Mouse (Mus musculus) mesoderm, embryonic 11.5 days (tissue): ENCODE results near the gene Samd10.
A peak's percentile ranks its signal among the peaks of the same experiment; 100 is the strongest.

ENCODE experiments used
- DNase-seq: peaks from one replicate; pipeline ENCODE4 v3.0.0-alpha.2; 2012; ENCODE audit warnings: low read depth, low spot score

The Samd10 gene

DNA sequence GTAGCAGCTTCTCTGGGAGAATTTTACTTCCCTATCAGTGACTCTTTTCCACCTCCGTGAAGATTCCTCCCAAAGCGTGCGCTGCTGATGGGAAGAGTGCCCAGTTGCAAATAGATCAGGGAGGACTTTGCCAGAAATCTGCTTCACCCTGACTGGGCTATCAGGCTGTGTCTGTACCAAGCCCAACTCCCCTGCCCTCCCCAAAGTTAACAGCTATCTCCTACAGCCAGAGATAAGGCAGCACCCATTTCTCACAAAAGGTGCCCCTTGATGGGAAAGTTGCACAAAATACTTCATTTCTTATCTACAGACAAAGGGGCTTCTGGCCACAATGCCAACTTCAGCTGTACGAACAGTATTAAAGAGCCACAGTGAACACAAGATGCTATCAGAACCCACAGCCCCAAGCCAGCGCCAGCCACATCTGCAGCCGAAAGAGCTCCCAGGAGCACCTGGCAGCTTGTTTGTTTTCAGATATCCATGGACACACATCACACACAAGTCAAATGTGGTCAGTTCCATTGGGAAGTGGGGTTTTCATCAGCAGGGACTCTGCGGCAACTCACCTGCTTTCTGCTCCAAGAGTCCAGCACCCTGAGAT is 20.9 kb downstream of the Samd10 start:
- DNase-seq, result no peak

GRCm38 (mm10) chr2:181577126-181577525 is 21.9 kb downstream of the Samd10 start:
- no peak for DNase-seq

GRCm38 (mm10) chr2:181576613-181577012 is 22.4 kb downstream of the Samd10 start:
- no peak for DNase-seq

DNA sequence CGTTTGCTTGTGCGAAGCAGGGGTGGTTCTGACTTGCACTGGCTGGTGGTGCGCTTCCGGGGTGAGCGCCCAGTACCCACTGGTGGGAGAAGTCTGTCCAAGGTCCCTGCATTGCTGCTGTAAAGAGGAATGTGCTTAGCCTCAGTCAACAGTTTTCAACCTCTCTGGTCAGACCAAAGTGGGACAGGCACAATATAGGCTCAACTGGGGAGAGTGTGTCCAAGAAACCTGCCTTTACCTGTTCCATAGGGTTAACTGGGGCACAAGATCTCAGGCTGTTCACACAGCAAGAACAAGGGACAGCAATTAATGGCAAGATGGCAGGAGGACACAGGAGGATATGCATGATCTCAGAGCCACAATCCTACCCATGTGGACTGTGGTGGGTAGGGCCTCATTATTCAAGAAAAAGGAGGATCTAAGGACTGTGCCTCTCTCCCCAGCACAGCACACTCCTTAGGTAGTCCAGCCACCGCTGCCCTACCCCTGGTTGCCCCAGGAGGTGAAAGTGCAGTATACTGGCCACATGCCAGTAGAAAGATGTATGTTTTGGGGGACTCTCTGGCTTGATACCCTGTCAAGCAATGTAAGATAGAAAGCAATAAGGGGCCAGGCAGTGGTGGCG is 24.0 kb downstream of the Samd10 start:
- no peak for DNase-seq

DNA sequence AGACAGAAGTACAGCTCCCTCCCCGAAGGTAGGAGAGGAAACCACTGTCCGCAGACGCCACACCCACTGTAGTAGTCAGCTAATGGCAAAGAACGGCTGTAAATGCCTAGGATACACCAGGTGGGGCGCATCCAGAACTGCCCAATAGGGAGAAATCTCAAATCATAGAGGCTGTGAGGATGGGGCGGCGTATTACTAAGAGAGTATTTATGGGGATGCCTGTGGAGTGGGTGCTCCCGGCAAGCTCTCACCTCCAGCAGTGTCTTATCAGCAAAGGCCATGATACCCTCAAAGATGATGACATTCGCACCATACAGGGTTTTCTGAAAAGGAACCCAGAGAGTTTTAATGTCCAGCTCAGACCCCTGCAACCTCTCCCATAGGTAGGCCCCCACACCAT is 25.1 kb downstream of the Samd10 start:
- DNase-seq, result no peak

- DNase-seq, result no peak
These were observed 25.8 kb downstream of the Samd10 start for GRCm38 (mm10) chr2:181572921-181573920.

- no peak for DNase-seq
These were observed 26.9 kb downstream of the Samd10 start for GRCm38 (mm10) chr2:181571941-181572670.

DNA sequence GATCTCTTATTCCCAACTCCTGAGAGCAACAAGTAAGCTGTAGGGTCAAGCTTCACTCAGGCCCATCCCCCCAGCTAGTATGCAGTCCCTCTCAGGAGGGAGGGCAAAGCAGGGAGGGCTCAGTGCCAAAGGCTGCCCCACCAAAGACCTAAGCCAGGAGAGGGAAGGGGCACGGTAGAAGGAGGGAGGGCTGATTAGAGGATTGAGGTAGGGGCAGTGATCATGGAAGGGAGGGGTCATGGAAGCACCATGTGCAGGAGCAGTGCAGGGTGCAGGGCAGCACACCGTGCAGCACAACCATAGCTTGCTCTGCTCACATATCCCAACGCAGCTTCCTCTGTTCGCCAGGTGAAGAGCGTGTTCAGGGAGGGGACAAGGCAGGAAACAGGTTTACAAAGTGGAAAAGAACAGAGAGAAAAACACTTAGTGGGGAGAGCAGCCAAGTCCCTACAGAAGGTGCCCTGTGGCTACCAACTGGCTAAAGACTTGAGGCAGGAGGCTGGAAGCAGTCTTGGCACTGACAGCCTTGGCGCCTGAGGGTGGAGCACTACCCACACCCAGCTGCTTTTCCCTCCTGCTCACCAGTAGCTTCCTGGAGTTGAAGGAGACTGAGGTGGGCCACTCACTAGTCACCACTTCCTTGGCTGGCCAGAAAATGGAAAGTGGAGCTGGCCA is 28.0 kb downstream of the Samd10 start:
- DNase-seq, result no peak

DNA sequence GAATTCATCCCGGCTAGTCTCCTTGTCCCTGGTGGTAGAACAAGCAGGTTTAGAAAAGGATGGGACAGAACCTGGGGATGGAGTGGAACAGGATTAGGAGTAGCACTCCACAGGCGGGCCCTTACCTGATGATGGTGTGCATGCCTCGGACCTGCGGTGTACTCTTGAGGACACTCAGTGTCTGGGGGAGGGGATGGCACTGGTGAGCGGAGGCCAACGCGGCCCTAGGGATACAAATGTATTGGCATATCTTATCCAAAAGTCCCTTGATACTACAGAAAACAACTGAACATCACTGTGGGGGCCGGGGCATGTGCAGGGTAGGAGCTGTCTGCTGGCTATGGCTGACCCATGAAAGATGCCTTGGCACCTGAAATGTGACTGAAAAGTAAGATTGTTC is 28.6 kb downstream of the Samd10 start:
- DNase-seq, result no peak

DNA sequence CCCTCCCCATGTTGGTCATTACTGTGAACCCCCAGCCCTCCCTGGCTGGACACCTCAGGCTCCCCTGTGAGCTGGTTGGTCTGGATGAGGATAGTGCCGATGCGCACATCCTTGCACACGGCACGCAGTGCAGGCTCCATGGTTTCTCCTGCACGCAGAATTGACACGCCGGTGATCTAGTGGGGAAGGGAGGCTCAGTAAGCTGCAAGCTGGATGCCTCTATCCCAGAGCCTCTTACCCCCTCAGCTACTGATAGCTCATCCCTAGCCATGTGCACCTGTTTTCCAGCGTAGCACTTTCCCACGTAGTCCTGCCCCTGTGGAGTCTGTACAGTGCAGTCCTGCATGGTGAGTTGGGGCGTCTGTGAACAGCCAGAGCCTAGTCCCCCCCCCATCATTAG is 29.2 kb downstream of the Samd10 start:
- DNase-seq, result no peak

GRCm38 (mm10) chr2:181568272-181569008 is 30.6 kb downstream of the Samd10 start:
- DNase-seq, result peak; percentile 50

- no peak for DNase-seq
These were observed 31.7 kb downstream of the Samd10 start for GRCm38 (mm10) chr2:181567338-181567737.

GRCm38 (mm10) chr2:181553772-181554171 is 45.2 kb downstream of the Samd10 start:
- no peak for DNase-seq

- DNase-seq, result no peak
These were observed 48.8 kb downstream of the Samd10 start for GRCm38 (mm10) chr2:181550233-181550632.

GRCm38 (mm10) chr2:181548682-181549081 is 50.3 kb downstream of the Samd10 start:
- DNase-seq, result no peak

DNA sequence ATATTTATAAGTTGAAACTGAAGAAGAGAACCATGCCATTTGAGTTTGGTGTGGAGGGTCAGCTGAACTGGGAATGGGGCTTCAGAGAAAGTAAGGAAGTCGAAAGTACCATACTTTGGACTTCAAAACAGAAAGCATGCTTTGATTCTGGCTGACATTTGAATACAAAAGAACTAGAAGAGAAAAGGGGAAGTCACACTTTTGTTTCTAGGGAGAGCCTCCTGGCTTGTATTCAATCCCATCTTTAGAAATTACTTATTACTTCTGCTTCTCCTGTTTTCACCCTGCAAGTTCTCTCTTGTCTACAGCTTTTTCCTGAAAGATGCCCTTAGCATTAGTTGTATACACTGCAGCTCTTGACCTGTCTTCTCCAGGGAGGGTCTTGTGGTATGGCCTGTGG is 50.8 kb downstream of the Samd10 start:
- DNase-seq, result no peak

DNA sequence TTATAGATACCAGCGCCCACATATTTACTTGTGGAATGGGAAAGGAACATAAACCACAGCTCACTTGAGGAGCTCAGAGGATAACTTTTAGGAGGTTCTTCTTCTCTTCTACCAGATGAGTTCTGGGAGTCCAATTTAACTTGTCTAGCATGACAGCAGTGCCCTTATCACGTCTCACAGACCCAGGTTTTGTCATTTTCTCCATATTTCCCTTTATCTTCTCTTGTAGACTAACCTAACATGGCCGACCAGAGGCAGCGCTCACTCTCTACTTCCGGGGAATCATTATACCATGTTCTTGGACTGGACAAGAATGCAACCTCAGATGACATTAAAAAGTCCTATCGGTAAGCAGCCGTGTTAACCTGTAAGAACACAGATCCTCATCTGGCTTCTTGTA is 52.9 kb downstream of the Samd10 start:
- no peak for DNase-seq
